Mouse (Mus musculus) CD4-positive naive resting alpha-beta T cell, adult 57 days (primary cell): Measurements from ENCODE around the gene Tmem131. TPM values are rescaled to one million over a fixed set of nuclear protein-coding genes. Genes with fewer than 3 reads are reported as not detected.

ENCODE experiments used
- total RNA-seq: library from RNA; stranded (reverse); gene quantifications from one replicate; pipeline ENCODE4 v1.2.4, GENCODE M21; 2023

Gene Tmem131
- total RNA-seq: 72.9 TPM

GRCm38 (mm10) chr1:36943653-36944052 lies at the start of gene Tmem131:
Gene Tmem131, minus strand, starts transcription at chr1:36943666.

GRCm38 (mm10) chr1:36761568-36761967 lies 181.9 kb downstream of the Tmem131 start, which contains the start of gene Zap70:
Gene Zap70, plus strand, starts transcription at chr1:36761798.

Other genes starting within 250 kb of the Tmem131 start
- not detected for gene 4933424G06Rik, start 233.5 kb downstream of the Tmem131 start, total RNA-seq
- gene Actr1b, start 229.2 kb downstream of the Tmem131 start, total RNA-seq: 253 TPM
- 236 TPM for gene Zap70, start 181.9 kb downstream of the Tmem131 start, total RNA-seq
- 1.2 TPM for gene Vwa3b, start 82.9 kb upstream of the Tmem131 start, total RNA-seq